Mouse (Mus musculus): ENCODE measurements around the gene Nup50.
"Not testable (repeated sequence)": the region's sequence is repeated elsewhere in the genome, so short reads cannot be mapped to it uniquely, and the experiment has no call there.

Gene Nup50

GRCm38 (mm10) chr15:84922884-84923507 lies at the start of gene Nup50:
TSS of gene Nup50 (plus strand) at chr15:84923411.
- CTCF ChIA-PET = interaction anchor here (1.0 kb wide), 1 partner anchor 113 kb away, joined by 3 read pairs; no protein-coding TSS in a partner anchor

GRCm38 (mm10) chr15:84873867-84874266 lies 49.3 kb upstream of the Nup50 start:
- CTCF ChIA-PET = no interaction called here

GRCm38 (mm10) chr15:84877029-84877815 lies 46.0 kb upstream of the Nup50 start:
- CTCF ChIA-PET = no interaction called here

- CTCF ChIA-PET = no interaction called here
Measured at GRCm38 (mm10) chr15:84888066-84888465, 35.1 kb upstream of the Nup50 start.

- CTCF ChIA-PET = no interaction called here
Measured at GRCm38 (mm10) chr15:84891246-84891645, 32.0 kb upstream of the Nup50 start.

GRCm38 (mm10) chr15:84891658-84892057 lies 31.6 kb upstream of the Nup50 start:
- CTCF ChIA-PET = no interaction called here

GRCm38 (mm10) chr15:84896216-84896615 lies 27.0 kb upstream of the Nup50 start:
- CTCF ChIA-PET = not testable (repeated sequence)

- CTCF ChIA-PET = no interaction called here
Measured at GRCm38 (mm10) chr15:84896664-84897063, 26.5 kb upstream of the Nup50 start.

- CTCF ChIA-PET = no interaction called here
Measured at GRCm38 (mm10) chr15:84898077-84898476, 25.1 kb upstream of the Nup50 start.

GRCm38 (mm10) chr15:84903843-84904385 lies 19.3 kb upstream of the Nup50 start:
- CTCF ChIA-PET = no interaction called here

- CTCF ChIA-PET = interaction anchor here (0.6 to 0.7 kb wide), 2 partner anchors 7 to 187 kb away, joined by 3 to 7 read pairs; no protein-coding TSS in a partner anchor
Measured at GRCm38 (mm10) chr15:84913201-84913600, 10.0 kb upstream of the Nup50 start.

GRCm38 (mm10) chr15:84919938-84920337 lies 3.3 kb upstream of the Nup50 start, which contains the start of gene Gm29666:
TSS of gene Gm29666 (minus strand) at chr15:84920038.
- CTCF ChIA-PET = no interaction called here

GRCm38 (mm10) chr15:84923508-84924181 lies 434 bp downstream of the Nup50 start:
- CTCF ChIA-PET = interaction anchor here (0.7 to 1.2 kb wide), 3 partner anchors 25 to 248 kb away, joined by 3 to 5 read pairs (median 4); no protein-coding TSS in a partner anchor

- CTCF ChIA-PET = interaction anchor here (1.2 kb wide), 1 partner anchor 249 kb away, joined by 4 read pairs; no protein-coding TSS in a partner anchor
Measured at GRCm38 (mm10) chr15:84924781-84925315, 1.6 kb downstream of the Nup50 start.

- CTCF ChIA-PET = interaction anchor here (0.6 to 0.8 kb wide), 2 partner anchors 41 to 730 kb away, joined by 4 to 9 read pairs; no protein-coding TSS in a partner anchor
Measured at GRCm38 (mm10) chr15:84925495-84926018, 2.3 kb downstream of the Nup50 start.

- CTCF ChIA-PET = no interaction called here
Measured at GRCm38 (mm10) chr15:84932351-84932750, 9.1 kb downstream of the Nup50 start.

GRCm38 (mm10) chr15:84934901-84935300 lies 11.7 kb downstream of the Nup50 start:
- CTCF ChIA-PET = no interaction called here

- CTCF ChIA-PET = no interaction called here
Measured at GRCm38 (mm10) chr15:84940102-84940501, 16.9 kb downstream of the Nup50 start.

GRCm38 (mm10) chr15:84942647-84943285 lies 19.6 kb downstream of the Nup50 start:
- CTCF ChIA-PET = no interaction called here

- CTCF ChIA-PET = no interaction called here
Measured at GRCm38 (mm10) chr15:84944319-84944718, 21.1 kb downstream of the Nup50 start.

GRCm38 (mm10) chr15:84948990-84949389 lies 25.8 kb downstream of the Nup50 start:
- CTCF ChIA-PET = interaction anchor here (0.6 kb wide), 1 partner anchor 25 kb away, joined by 5 read pairs; no protein-coding TSS in a partner anchor

Measured in spleen, embryonic (tissue).